ENCODE assay signal across 13 mouse cellular contexts in the genomic region with DNA sequence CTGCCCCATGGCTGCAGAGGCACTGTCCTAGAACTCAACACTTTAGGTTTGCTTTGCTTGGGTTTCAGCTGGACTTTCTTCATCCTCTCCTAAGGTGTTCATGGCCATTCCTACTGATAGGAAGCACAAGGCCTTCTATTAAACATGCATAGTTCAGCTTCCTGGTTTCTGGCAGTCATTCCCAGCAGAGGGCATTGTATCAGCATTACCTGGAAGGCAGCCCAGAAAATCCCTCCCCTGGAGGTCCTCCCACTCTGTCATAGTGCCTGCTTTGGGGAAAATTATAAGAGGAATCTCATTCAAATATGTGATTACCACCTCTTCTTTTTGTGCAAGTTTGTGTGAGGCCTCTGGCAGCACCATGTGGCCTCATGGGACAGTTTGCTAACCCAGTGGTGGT.
DNase-seq lines count a peak whose midpoint lies in the region; ATAC-seq lines count a peak whose summit lies in the region.
"Had no signal": no experiment of that assay in that cellular context is flagged by ENCODE, and none has a peak within 500 bp of the region (broad histone marks: within the 10 kb centered on the region; RNA-seq: fewer than 3 reads in every experiment).

No protein-coding gene starts in this region.

- no peak overlapping the region for H3K4me3 ChIP-seq in embryonic facial prominence, embryonic 14.5 days (ENCODE audit: low read depth, low read length)
- H3K4me3 ChIP-seq in embryonic facial prominence, embryonic 10.5 days: no peak overlapping the region
- H3K4me3 ChIP-seq: forebrain, embryonic 12.5 days; limb, embryonic 13.5 days had no signal

- ATAC-seq in embryonic facial prominence, embryonic 14.5 days (ENCODE audit: low read depth): no peak
- no peak for ATAC-seq in monocyte, adult 5-6 weeks (replicated peaks; ENCODE audit: insufficient number of reproducible peaks, low FRiP score, low TSS enrichment, poor library complexity, severe bottlenecking)

- DNase-seq in embryonic facial prominence, embryonic 14.5 days (ENCODE audit: low spot score): peak; percentile 53
- DNase-seq in embryonic facial prominence, embryonic 10.5 days (ENCODE audit: low spot score): no peak
- DNase-seq in layer of hippocampus, adult 11-12 months (ENCODE audit: low spot score): peak; percentile 55
- DNase-seq in layer of hippocampus, postnatal 25 days (ENCODE audit: extremely low spot score in 1 of 2, low spot score in 1 of 2): no peak
- peak; percentile 19 for DNase-seq in MN1 (ENCODE audit: low spot score)
- peak; percentile 20 for DNase-seq in cerebellum, adult 11-12 months
- DNase-seq in spleen, adult 18-20 months: no peak
- DNase-seq: B cell, adult 2 months; lung, postnatal 36 days; thymus, postnatal 25 days had no signal

- no peak overlapping the region for H3K9ac ChIP-seq in embryonic facial prominence, embryonic 14.5 days (ENCODE audit: low read depth, low read length)
- H3K9ac ChIP-seq: forebrain, embryonic 12.5 days; limb, embryonic 13.5 days had no signal

- no peaks in the 10 kb centered on the region for H3K9me3 ChIP-seq in embryonic facial prominence, embryonic 14.5 days (ENCODE audit: control insufficient read depth, low read length)
- no peaks in the 10 kb centered on the region for H3K9me3 ChIP-seq in embryonic facial prominence, embryonic 10.5 days
- H3K9me3 ChIP-seq: forebrain, embryonic 12.5 days; limb, embryonic 13.5 days had no signal

- no peak overlapping the region for H3K4me2 ChIP-seq in embryonic facial prominence, embryonic 14.5 days (ENCODE audit: low read depth, low read length)
- H3K4me2 ChIP-seq: forebrain, embryonic 12.5 days; limb, embryonic 13.5 days had no signal

- H3K27ac ChIP-seq in embryonic facial prominence, embryonic 14.5 days (replicated peaks; ENCODE audit: low read depth, low read length): no peak overlapping the region
- no peak overlapping the region for H3K27ac ChIP-seq in embryonic facial prominence, embryonic 10.5 days (replicated peaks)
- H3K27ac ChIP-seq: forebrain, embryonic 12.5 days; limb, embryonic 13.5 days had no signal

- no peaks in the 10 kb centered on the region for H3K36me3 ChIP-seq in embryonic facial prominence, embryonic 14.5 days (ENCODE audit: control insufficient read depth, insufficient read depth, low read length)
- no peaks in the 10 kb centered on the region for H3K36me3 ChIP-seq in embryonic facial prominence, embryonic 10.5 days (replicated peaks)
- H3K36me3 ChIP-seq: forebrain, embryonic 12.5 days; limb, embryonic 13.5 days had no signal

- H3K4me1 ChIP-seq in embryonic facial prominence, embryonic 14.5 days (ENCODE audit: control insufficient read depth, insufficient read depth, low read length): 0 out of 2 replicates have a peak, but pooled peaks cover 7% of the 10 kb centered on the region
- H3K4me1 ChIP-seq in embryonic facial prominence, embryonic 10.5 days: no peaks in the 10 kb centered on the region
- H3K4me1 ChIP-seq: forebrain, embryonic 12.5 days; limb, embryonic 13.5 days had no signal

- H3K27me3 ChIP-seq in embryonic facial prominence, embryonic 14.5 days (replicated peaks; ENCODE audit: control insufficient read depth, insufficient read depth, low read length): no peaks in the 10 kb centered on the region
- H3K27me3 ChIP-seq in embryonic facial prominence, embryonic 10.5 days (replicated peaks; ENCODE audit: low read depth, poor library complexity, severe bottlenecking): no peaks in the 10 kb centered on the region
- H3K27me3 ChIP-seq: forebrain, embryonic 12.5 days; limb, embryonic 13.5 days had no signal

Comparison
In these comparisons a context has a peak if more than half of its experiments do, and no peak if none do; other contexts are left out.
1. DNase-seq: peak in embryonic facial prominence, embryonic 14.5 days (single experiment), layer of hippocampus, adult 11-12 months (single experiment), MN1 (single experiment) and cerebellum, adult 11-12 months (single experiment); none in embryonic facial prominence, embryonic 10.5 days (single experiment), layer of hippocampus, postnatal 25 days (0 of 2) and spleen, adult 18-20 months (0 of 2).